Mouse (Mus musculus) liver, embryonic 14.5 days (tissue): ENCODE measurements around the gene Fam198a. TPM values are rescaled to one million over a fixed set of nuclear protein-coding genes. Genes with fewer than 3 reads are reported as not detected.

Experiments
- ATAC-seq: fragments of 200-750 bp; cut with Nextera tagmentation; 2 replicates; pipeline ENCODE4 v1.8.0; 2017; ENCODE audit warnings: moderate number of reproducible peaks, mild to moderate bottlenecking, moderate library complexity; ENCODE audit not compliant: insufficient read depth
- DNase-seq, 3 experiments: peaks; one replicate each; pipeline ENCODE4 v3.0.0-alpha.2; 2012 to 2013; ENCODE audit warnings: low read depth in 3 of 3, low spot score in 3 of 3
- H3K27ac ChIP-seq: fragments of 300-500 bp; sonication (generic); 2 replicates; pipeline ENCODE4 v1.5.1; 2014; ENCODE audit warnings: moderate library complexity, mild to moderate bottlenecking, control low read depth, inconsistent platforms
- H3K27me3 ChIP-seq: fragments of 300-500 bp; sonication (generic); 2 replicates; pipeline ENCODE4 v1.6.1; 2014; ENCODE audit warnings: mild to moderate bottlenecking, low read length, moderate library complexity; ENCODE audit not compliant: control insufficient read depth, insufficient read depth
- H3K36me3 ChIP-seq: fragments of 300-500 bp; sonication (generic); replicated peaks from 2 replicates; pipeline ENCODE4 v1.6.1; 2014; ENCODE audit warnings: low read depth; ENCODE audit not compliant: control insufficient read depth, insufficient read depth
- H3K4me1 ChIP-seq, 2 experiments: fragments of 200-500 bp in 1 of 2; fragments of 300-500 bp in 1 of 2; sonication (generic) in 1 of 2; replicated peaks; 2 replicates each; pipeline ENCODE4 v1.6.1; 2012 to 2014; ENCODE audit warnings: antibody characterized with exemption in 1 of 2, inconsistent platforms in 1 of 2, low read length in 1 of 2; ENCODE audit not compliant: control insufficient read depth in 2 of 2, insufficient read depth in 2 of 2
- H3K4me2 ChIP-seq: fragments of 300-500 bp; sonication (generic); 2 replicates; pipeline ENCODE4 v1.6.1; 2014; ENCODE audit warnings: low read depth, mild to moderate bottlenecking, control low read depth, moderate library complexity
- H3K4me3 ChIP-seq, 2 experiments: fragments of 200-500 bp in 1 of 2; fragments of 300-500 bp in 1 of 2; sonication (generic) in 1 of 2; 2 replicates each; pipeline ENCODE4 v1.5.1; 2012 to 2014; ENCODE audit warnings: low read depth in 2 of 2, low read length in 2 of 2, mild to moderate bottlenecking in 2 of 2, control low read depth in 1 of 2, inconsistent platforms in 1 of 2, moderate library complexity in 1 of 2; ENCODE audit not compliant: insufficient read depth in 1 of 2
- H3K9ac ChIP-seq: fragments of 300-500 bp; sonication (generic); replicated peaks from 2 replicates; pipeline ENCODE4 v1.6.1; 2014; ENCODE audit warnings: mild to moderate bottlenecking, control low read depth, moderate library complexity
- H3K9me3 ChIP-seq: fragments of 300-500 bp; sonication (generic); 2 replicates; pipeline ENCODE4 v1.6.1; 2016; ENCODE audit warnings: low read length, mixed read lengths; ENCODE audit not compliant: control insufficient read depth
- CTCF ChIP-seq: IDR thresholded peaks from 2 replicates; pipeline ENCODE4 v1.5.1; 2016; ENCODE audit warnings: antibody characterized with exemption, low read depth, control low read depth
- EP300 ChIP-seq: IDR thresholded peaks from 2 replicates; pipeline ENCODE4 v1.6.1; 2016; ENCODE audit warnings: antibody characterized with exemption, low read depth
- WGBS: fragments of 180-500 bp; shearing (Covaris S2); extraction: QIAGEN DNeasy Blood & Tissue Kit; methylation state at CpG from one replicate; pipeline ENCODE4 v1.1.7; 2014; ENCODE audit not compliant: insufficient replicate concordance; 5-methylcytosine and 5-hydroxymethylcytosine counted together
- polyA plus RNA-seq, 2 experiments: library from polyadenylated mRNA; depleted of rRNA in 1 of 2; stranded (reverse) in 1 of 2; unstranded in 1 of 2; fragments of >200 nt; fragmentation: Nextera tagmentation in 1 of 2; extraction: Ambion mirVana in 1 of 2; gene quantifications; 2 replicates each; pipeline versions ENCODE4 v1.2.1 to v1.2.3; 2012 to 2014

Gene Fam198a
- polyA plus RNA-seq, 2 experiments, result 0.08 to 0.10 TPM

GRCm38 (mm10) chr9:121904946-121905345 lies 45.8 kb upstream of the Fam198a start:
- Histone ChIP-seq H3K4me2 (no peak overlapping the region), H3K9me3 (no peaks in the 10 kb centered on the region), H3K27ac (no peak overlapping the region), H3K4me1 (peaks cover 0 to 4% of the 10 kb centered on the region in 2 experiments; a peak in 1 of 4 replicates), H3K36me3 (no peaks in the 10 kb centered on the region), H3K9ac (no peak overlapping the region), H3K27me3 (no peaks in the 10 kb centered on the region), H3K4me3 (no peak overlapping the region)
- TF ChIP-seq EP300 (no peak), CTCF (no peak)
- no peak for ATAC-seq
- no peak for DNase-seq
- WGBS, result 71% methylated on average over 7 of the region's 7 CpGs

- Histone ChIP-seq H3K27me3 (no peaks in the 10 kb centered on the region), H3K27ac (no peak overlapping the region), H3K4me2 (no peak overlapping the region), H3K4me3 (no peak overlapping the region), H3K9ac (no peak overlapping the region), H3K36me3 (no peaks in the 10 kb centered on the region), H3K4me1 (peaks cover 0 to 4% of the 10 kb centered on the region in 2 experiments; a peak in 1 of 4 replicates), H3K9me3 (no peaks in the 10 kb centered on the region)
- no peak for DNase-seq
- TF ChIP-seq CTCF (no peak), EP300 (no peak)
- WGBS, result 57% methylated on average over 4 of the region's 4 CpGs
- no peak for ATAC-seq
These were observed 45.1 kb upstream of the Fam198a start for GRCm38 (mm10) chr9:121905556-121906185.

- Histone ChIP-seq H3K36me3 (no peaks in the 10 kb centered on the region), H3K27me3 (no peaks in the 10 kb centered on the region), H3K9me3 (no peaks in the 10 kb centered on the region), H3K4me2 (no peak overlapping the region), H3K4me1 (peaks cover 0 to 4% of the 10 kb centered on the region in 2 experiments; a peak in 1 of 4 replicates), H3K4me3 (no peak overlapping the region), H3K9ac (no peak overlapping the region), H3K27ac (no peak overlapping the region)
- TF ChIP-seq CTCF, result no peak
- TF ChIP-seq EP300, result no peak
- no peak for ATAC-seq
- DNase-seq, result no peak
- WGBS, result 56% methylated on average over 5 of the region's 5 CpGs
These were observed 44.3 kb upstream of the Fam198a start for GRCm38 (mm10) chr9:121906456-121906855.

GRCm38 (mm10) chr9:121907356-121908070 lies 43.3 kb upstream of the Fam198a start:
- Histone ChIP-seq H3K4me2 (no peak overlapping the region), H3K9me3 (no peaks in the 10 kb centered on the region), H3K4me3 (no peak overlapping the region), H3K4me1 (peaks cover 0 to 4% of the 10 kb centered on the region in 2 experiments; a peak in 1 of 4 replicates), H3K27ac (no peak overlapping the region), H3K9ac (no peak overlapping the region), H3K36me3 (no peaks in the 10 kb centered on the region), H3K27me3 (no peaks in the 10 kb centered on the region)
- DNase-seq, result no peak
- no peak for ATAC-seq
- no peak for TF ChIP-seq CTCF
- no peak for TF ChIP-seq EP300
- 62% methylated on average over 10 of the region's 10 CpGs for WGBS

- H3K4me3 ChIP-seq, result no peak overlapping the region
- peaks cover 0 to 4% of the 10 kb centered on the region in 2 experiments; a peak in 1 of 4 replicates for H3K4me1 ChIP-seq
- 77% methylated on average over 17 of the region's 17 CpGs for whole genome bisulfite sequencing
- ATAC-seq, result no peak
- TF ChIP-seq CTCF (no peak), EP300 (no peak)
- H3K4me2 ChIP-seq, result no peak overlapping the region
- DNase-seq, result no peak
- no peaks in the 10 kb centered on the region for H3K36me3 ChIP-seq
- no peaks in the 10 kb centered on the region for H3K9me3 ChIP-seq
- no peak overlapping the region for H3K9ac ChIP-seq
- H3K27ac ChIP-seq, result no peak overlapping the region
- H3K27me3 ChIP-seq, result no peaks in the 10 kb centered on the region
These were observed 42.5 kb upstream of the Fam198a start for GRCm38 (mm10) chr9:121908321-121908720.
